Mouse (Mus musculus) adrenal gland, postnatal 10 days (tissue): ENCODE data around the gene Pbx4. TPM values are rescaled to one million over a fixed set of nuclear protein-coding genes. Genes with fewer than 3 reads are reported as not detected.
A peak's percentile ranks its signal among the peaks of the same experiment; 100 is the strongest.

Experiments used
- DNase-seq: peaks from one replicate; pipeline ENCODE4 v3.0.0; 2021; ENCODE audit warnings: mixed read lengths
- total RNA-seq, 2 experiments: library from RNA; stranded (reverse); gene quantifications; 2 replicates each; pipeline ENCODE4 v1.2.3; 2021

The Pbx4 gene
- total RNA-seq, 2 experiments from 2014 or later = 1.2 to 1.7 TPM

- peak; percentile 98 for DNase-seq
Measured at GRCm38 (mm10) chr8:69901484-69902162, 69.3 kb downstream of the Pbx4 start.

GRCm38 (mm10) chr8:69902163-69903062 lies 70.1 kb downstream of the Pbx4 start, which contains the start of the genes Tssk6, Ndufa13 and Yjefn3:
Tssk6 (plus strand) TSS chr8:69902184.
Ndufa13 (minus strand) TSS chr8:69902558.
Yjefn3 (minus strand) TSS chr8:69902712.
- DNase-seq = peak; percentile 54

- DNase-seq = peak; percentile 99
Measured at GRCm38 (mm10) chr8:69903063-69903542, 70.8 kb downstream of the Pbx4 start.

DNA sequence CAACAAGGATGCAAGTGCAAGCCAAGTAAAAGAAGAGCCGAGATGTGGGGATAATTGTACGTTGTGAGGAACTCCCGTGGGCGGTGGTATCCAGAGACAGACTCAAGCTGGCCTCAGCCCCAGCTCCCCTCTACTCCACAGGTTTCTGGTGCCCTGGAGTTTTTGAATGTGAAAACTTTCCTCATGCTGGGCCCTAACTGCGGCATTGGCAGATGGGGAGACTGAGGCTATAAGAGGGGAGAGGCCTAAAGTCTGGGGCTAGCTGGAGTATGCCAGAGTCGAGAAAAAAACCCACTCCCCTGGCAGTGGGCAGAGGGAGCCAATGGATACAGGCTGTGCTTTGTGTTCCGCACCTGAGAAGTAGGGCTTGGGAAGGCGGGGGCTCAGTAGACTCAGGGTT lies 71.8 kb downstream of the Pbx4 start:
- DNase-seq = no peak

DNA sequence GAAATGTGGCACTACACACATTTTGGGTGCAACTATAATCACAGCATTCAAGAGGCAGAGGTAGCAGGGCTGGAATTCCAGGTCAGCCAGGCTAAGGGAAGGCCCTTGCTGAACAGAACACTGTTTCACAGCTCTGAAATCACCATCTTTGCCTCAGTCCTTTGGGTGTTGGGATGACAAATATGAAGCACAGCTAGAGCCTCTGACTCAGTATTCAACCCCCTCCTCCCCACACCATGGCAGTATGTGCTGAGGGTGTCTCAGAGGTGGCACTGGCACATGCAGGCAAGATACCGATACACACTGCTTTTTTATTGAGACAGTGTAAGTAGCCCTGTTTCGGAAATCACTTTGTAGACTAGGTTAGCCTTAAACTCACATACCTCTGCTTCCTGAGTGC lies 74.0 kb downstream of the Pbx4 start:
- no peak for DNase-seq

- no peak for DNase-seq
Measured at GRCm38 (mm10) chr8:69907106-69907505, 74.8 kb downstream of the Pbx4 start.

DNA sequence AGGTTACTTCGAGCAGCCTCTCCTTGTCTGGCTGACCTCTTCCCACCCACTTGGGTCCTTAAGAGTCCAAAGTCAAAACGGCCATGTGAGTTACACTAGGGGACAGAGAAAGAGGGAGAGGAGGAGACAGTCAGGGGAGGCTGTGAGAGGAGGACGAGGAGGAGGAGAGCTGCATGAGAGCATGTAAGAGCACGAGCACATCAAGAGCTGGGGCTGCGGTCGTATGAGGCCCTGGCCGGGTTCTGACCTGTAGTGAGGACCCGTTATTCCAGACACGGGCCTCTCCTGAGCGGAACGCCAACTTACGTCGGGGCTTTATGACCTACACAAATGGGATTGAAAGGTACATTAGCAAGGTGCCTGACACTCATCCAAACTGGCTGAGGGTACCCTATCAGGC lies 79.6 kb downstream of the Pbx4 start:
- DNase-seq = no peak

GRCm38 (mm10) chr8:69912478-69913074 lies 80.3 kb downstream of the Pbx4 start:
- DNase-seq = no peak

GRCm38 (mm10) chr8:69914526-69914925 lies 82.2 kb downstream of the Pbx4 start:
- DNase-seq = no peak

DNA sequence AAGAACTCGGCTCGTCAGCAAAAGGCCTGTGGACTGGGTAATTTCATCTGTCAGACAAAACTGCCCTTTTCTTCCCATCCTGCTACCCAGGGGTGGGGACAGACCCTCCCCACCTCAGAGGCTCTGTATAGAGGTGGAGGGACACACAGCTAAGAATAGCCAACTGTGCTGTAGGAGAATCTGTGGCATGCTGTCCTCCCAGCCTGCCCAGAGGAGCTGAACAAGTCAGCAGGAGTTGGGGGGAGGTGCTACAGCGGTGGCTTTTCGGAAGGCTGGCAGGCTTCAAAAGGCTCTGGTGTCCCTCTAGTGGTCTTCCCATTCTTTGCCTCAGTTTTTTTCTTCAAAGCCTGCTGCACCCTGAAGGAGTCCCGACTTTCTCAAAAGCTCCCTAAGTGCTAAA lies 83.5 kb downstream of the Pbx4 start:
- DNase-seq = no peak

- DNase-seq = no peak
Measured at GRCm38 (mm10) chr8:69918506-69918905, 86.2 kb downstream of the Pbx4 start.

GRCm38 (mm10) chr8:69919010-69919409 lies 86.7 kb downstream of the Pbx4 start:
- peak; percentile 85 for DNase-seq

DNA sequence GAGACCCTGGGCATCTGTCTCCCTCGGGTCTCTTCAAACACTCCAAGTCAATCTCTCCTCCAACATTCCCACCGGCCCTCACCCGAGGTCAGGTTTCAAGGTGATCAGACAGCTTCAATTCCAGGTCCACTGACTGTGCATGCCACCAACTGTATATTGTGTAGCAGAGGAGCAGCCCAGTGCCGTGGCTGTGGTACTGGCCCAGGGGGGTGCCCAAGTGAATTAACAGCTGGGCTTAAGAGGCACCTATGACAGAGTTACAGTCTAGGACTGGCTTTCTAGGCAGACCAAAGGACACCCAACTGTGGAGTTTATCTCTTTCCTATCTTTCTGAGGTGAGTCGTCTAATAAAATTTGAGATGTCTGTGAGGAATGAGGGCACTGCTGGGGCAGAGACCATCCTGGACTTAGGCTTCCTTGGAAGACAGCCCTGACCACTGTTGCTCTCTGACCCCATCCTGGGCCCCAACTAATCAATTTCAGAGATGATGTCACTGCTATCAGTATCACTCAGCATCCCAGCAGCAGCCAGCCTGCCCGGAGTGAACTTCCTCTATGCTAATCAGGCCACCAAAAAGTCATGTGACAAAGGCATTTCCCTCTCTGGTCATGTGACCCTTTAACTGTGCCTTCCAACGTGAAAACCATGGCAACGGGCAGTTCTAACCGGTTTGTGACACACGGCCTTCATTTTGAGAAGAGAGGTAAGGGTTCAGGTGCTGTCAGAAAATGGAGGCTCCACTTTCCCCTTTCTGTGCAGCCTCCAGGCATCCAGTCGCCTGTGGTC lies 87.8 kb downstream of the Pbx4 start:
- DNase-seq = peak; percentile 60

- DNase-seq = no peak
Measured at GRCm38 (mm10) chr8:69921141-69921540, 88.8 kb downstream of the Pbx4 start.

Other genes with a start within 250 kb of the Pbx4 start
- 10 to 100 TPM; 12.4 to 15.1 TPM for gene Zfp868, start 206.9 kb upstream of the Pbx4 start, total RNA-seq
- 1 to 10 TPM; 2.4 to 3.8 TPM for gene Zfp964, start 178.0 kb upstream of the Pbx4 start, total RNA-seq
- gene Zfp869, start 121.8 kb upstream of the Pbx4 start, total RNA-seq = 10 to 100 TPM; 20.5 to 21.6 TPM
- 1 to 10 TPM; 3.7 to 4.3 TPM for gene Zfp963, start 82.5 kb upstream of the Pbx4 start, total RNA-seq
- gene Gm20422, start 57.6 kb upstream of the Pbx4 start, total RNA-seq = 1 to 10 TPM in 1 of 2 experiments, not detected in 1; 2.8 TPM
- gene Atp13a1, start 41.3 kb upstream of the Pbx4 start, total RNA-seq = 10 to 100 TPM; 33.0 to 33.3 TPM
- gene Zfp866, start 41.3 kb upstream of the Pbx4 start, total RNA-seq = 10 to 100 TPM; 17.6 to 27.2 TPM
- 10 to 100 TPM; 12.2 to 16.9 TPM for gene Gmip, start 23.8 kb upstream of the Pbx4 start, total RNA-seq
- gene Lpar2, start 10.1 kb upstream of the Pbx4 start, total RNA-seq = 1 to 10 TPM in 1 of 2 experiments, under 1 TPM in 1; 0.96 to 1.1 TPM
- gene Cilp2, start 55.2 kb downstream of the Pbx4 start, total RNA-seq = 1 to 10 TPM in 1 of 2 experiments, under 1 TPM in 1; 0.64 to 1.5 TPM
- gene Tssk6, start 69.7 kb downstream of the Pbx4 start, total RNA-seq = under 1 TPM; 0.79 to 0.84 TPM
- 100 to 1,000 TPM; 237 to 261 TPM for gene Ndufa13, start 70.1 kb downstream of the Pbx4 start, total RNA-seq
- gene Yjefn3, start 70.2 kb downstream of the Pbx4 start, total RNA-seq = 1 to 10 TPM; 5.5 TPM
- gene Gatad2a, start 163.9 kb downstream of the Pbx4 start, total RNA-seq = 10 to 100 TPM; 84.4 to 90.0 TPM
- gene Mau2, start 210.2 kb downstream of the Pbx4 start, total RNA-seq = 10 to 100 TPM; 53.8 to 56.2 TPM
- 10 to 100 TPM; 24.1 to 29.7 TPM for gene Sugp1, start 210.3 kb downstream of the Pbx4 start, total RNA-seq
- gene Tm6sf2, start 240.4 kb downstream of the Pbx4 start, total RNA-seq = 1 to 10 TPM; 4.3 to 9.3 TPM